Mouse (Mus musculus) intestine, embryonic 15.5 days (tissue): Measurements from ENCODE around the gene C1ra. TPM values are rescaled to one million over a fixed set of nuclear protein-coding genes. Genes with fewer than 3 reads are reported as not detected.
"Not testable (repeated sequence)": the region's sequence is repeated elsewhere in the genome, so short reads cannot be mapped to it uniquely, and the experiment has no call there.

Experiments
- ATAC-seq: fragments of 200-750 bp; cut with Nextera tagmentation; 2 replicates; pipeline ENCODE4 v1.8.0; 2017; ENCODE audit warnings: moderate TSS enrichment, moderate library complexity
- H3K27ac ChIP-seq: fragments of 300-500 bp; sonication (generic); 2 replicates; pipeline ENCODE4 v1.5.1; 2015; ENCODE audit warnings: mild to moderate bottlenecking, inconsistent platforms
- H3K27me3 ChIP-seq: fragments of 300-500 bp; sonication (generic); replicated peaks from 2 replicates; pipeline ENCODE4 v1.6.1; 2015; ENCODE audit warnings: inconsistent platforms
- H3K36me3 ChIP-seq: fragments of 300-500 bp; sonication (generic); 2 replicates; pipeline ENCODE4 v1.6.1; 2015; ENCODE audit warnings: inconsistent platforms
- H3K4me1 ChIP-seq: fragments of 300-500 bp; sonication (generic); replicated peaks from 2 replicates; pipeline ENCODE4 v1.6.1; 2015; ENCODE audit warnings: inconsistent platforms
- H3K4me2 ChIP-seq: fragments of 300-500 bp; sonication (generic); replicated peaks from 2 replicates; pipeline ENCODE4 v1.6.1; 2015; ENCODE audit warnings: mild to moderate bottlenecking, inconsistent platforms
- H3K4me3 ChIP-seq: fragments of 300-500 bp; sonication (generic); replicated peaks from 2 replicates; pipeline ENCODE4 v1.5.1; 2015; ENCODE audit warnings: inconsistent platforms
- H3K9ac ChIP-seq: fragments of 300-500 bp; sonication (generic); 2 replicates; pipeline ENCODE4 v1.6.1; 2015; ENCODE audit warnings: inconsistent platforms
- H3K9me3 ChIP-seq: fragments of 300-500 bp; sonication (generic); 2 replicates; pipeline ENCODE4 v1.6.1; 2016; ENCODE audit warnings: inconsistent platforms
- WGBS: fragments of 180-500 bp; shearing (Covaris S2); methylation state at CpG from one replicate; pipeline ENCODE4 v1.1.7; 2015; 5-methylcytosine and 5-hydroxymethylcytosine counted together
- polyA plus RNA-seq: library from polyadenylated mRNA; unstranded; fragments of >200 nt; fragmentation: Nextera tagmentation; extraction: Ambion mirVana; gene quantifications from 2 replicates; pipeline ENCODE4 v1.2.1, GENCODE M21; 2015

C1ra gene
- polyA plus RNA-seq, result 3.6 and 4.0 TPM in 2 replicates

- H3K4me3 ChIP-seq, result 0 out of 2 replicates have a peak within 1 kb of the TSS, but pooled peaks have one; percentile 19
- H3K4me1 ChIP-seq, result peaks cover 2% of the 10 kb centered on the region; the same call in 1 of the 2 replicates
- no peaks in the 10 kb centered on the region for H3K9me3 ChIP-seq
- H3K27ac ChIP-seq, result no peak within 1 kb of the TSS
- peak; percentile 24; the same call in 1 of the 2 replicates for ATAC-seq
- whole genome bisulfite sequencing, result 6% methylated on average over 6 of the region's 6 CpGs
- no peaks in the 10 kb centered on the region for H3K36me3 ChIP-seq
- H3K9ac ChIP-seq, result no peak within 1 kb of the TSS
- peak within 1 kb of the TSS; percentile 54 for H3K4me2 ChIP-seq
- H3K27me3 ChIP-seq, result no peaks in the 10 kb centered on the region
Observed at GRCm38 (mm10) chr6:124512355-124512836, at the start of gene C1ra. TSS of gene C1ra (plus strand) at chr6:124512405.

GRCm38 (mm10) chr6:124463881-124464291 lies 48.3 kb upstream of the C1ra start:
- WGBS, result 29% methylated on average over 8 of the region's 8 CpGs

GRCm38 (mm10) chr6:124464305-124465271 lies 47.6 kb upstream of the C1ra start, which contains the start of gene Clstn3:
TSS of gene Clstn3 (minus strand) at chr6:124464794.
- 7% methylated on average over 27 of the region's 27 CpGs for WGBS
- Histone ChIP-seq H3K36me3 (no peaks in the 10 kb centered on the region), H3K9me3 (no peaks in the 10 kb centered on the region), H3K27ac (no peak within 1 kb of the TSS), H3K4me1 (0 out of 2 replicates have a peak, but pooled peaks cover 6% of the 10 kb centered on the region), H3K27me3 (no peaks in the 10 kb centered on the region), H3K9ac (peak within 1 kb of the TSS; percentile 29), H3K4me2 (peak within 1 kb of the TSS; percentile 88), H3K4me3 (peak within 1 kb of the TSS; percentile 40)
- ATAC-seq, result peak; percentile 96

More at GRCm38 (mm10) chr6:124463881-124464291, 48.3 kb upstream of the C1ra start:
- no peaks in the 10 kb centered on the region for H3K9me3 ChIP-seq
- 0 out of 2 replicates have a peak, but pooled peaks cover 6% of the 10 kb centered on the region for H3K4me1 ChIP-seq
- peak overlapping the region; percentile 88 for H3K4me2 ChIP-seq
- H3K4me3 ChIP-seq, result 0 out of 2 replicates have a peak overlapping the region, but pooled peaks have one; percentile 40
- ATAC-seq, result peak; percentile 21
- no peaks in the 10 kb centered on the region for H3K27me3 ChIP-seq
- no peak overlapping the region for H3K9ac ChIP-seq
- H3K36me3 ChIP-seq, result no peaks in the 10 kb centered on the region
- no peak overlapping the region for H3K27ac ChIP-seq

DNA sequence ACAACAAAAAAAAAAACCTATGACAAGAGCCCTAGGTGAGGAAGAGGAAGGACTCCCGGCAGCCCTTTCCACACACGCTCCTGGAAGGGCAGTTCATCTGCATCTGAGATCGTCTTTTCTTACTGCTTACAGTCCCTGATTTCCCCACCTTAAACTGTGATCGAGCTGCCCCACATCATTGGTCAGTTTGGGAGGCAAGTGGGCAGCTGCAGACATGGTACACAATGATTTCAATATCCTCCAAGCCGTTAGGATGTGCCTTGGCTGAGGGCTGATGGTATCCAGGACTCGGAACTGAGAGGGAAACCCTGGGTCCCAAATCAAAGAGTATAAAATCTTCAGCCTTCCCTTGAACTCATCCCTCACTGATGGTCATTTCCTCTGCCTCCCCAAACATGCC lies 46.9 kb upstream of the C1ra start:
- H3K4me1 ChIP-seq, result 0 out of 2 replicates have a peak, but pooled peaks cover 6% of the 10 kb centered on the region
- H3K9me3 ChIP-seq, result no peaks in the 10 kb centered on the region
- 0 out of 2 replicates have a peak overlapping the region, but pooled peaks have one; percentile 29 for H3K9ac ChIP-seq
- no peaks in the 10 kb centered on the region for H3K36me3 ChIP-seq
- no peak overlapping the region for H3K27ac ChIP-seq
- 43% methylated on average over 6 of the region's 6 CpGs for WGBS
- ATAC-seq, result no peak
- no peaks in the 10 kb centered on the region for H3K27me3 ChIP-seq
- H3K4me3 ChIP-seq, result peak overlapping the region; percentile 40
- H3K4me2 ChIP-seq, result peak overlapping the region; percentile 88

- Histone ChIP-seq H3K27ac (no peak overlapping the region), H3K4me3 (no peak overlapping the region), H3K36me3 (no peaks in the 10 kb centered on the region), H3K27me3 (no peaks in the 10 kb centered on the region), H3K9ac (no peak overlapping the region), H3K4me1 (0 out of 2 replicates have a peak, but pooled peaks cover 6% of the 10 kb centered on the region), H3K4me2 (no peak overlapping the region), H3K9me3 (no peaks in the 10 kb centered on the region)
- WGBS, result 86% methylated on average over 6 of the region's 6 CpGs
- no peak for ATAC-seq
Observed at GRCm38 (mm10) chr6:124465729-124466128, 46.5 kb upstream of the C1ra start.

DNA sequence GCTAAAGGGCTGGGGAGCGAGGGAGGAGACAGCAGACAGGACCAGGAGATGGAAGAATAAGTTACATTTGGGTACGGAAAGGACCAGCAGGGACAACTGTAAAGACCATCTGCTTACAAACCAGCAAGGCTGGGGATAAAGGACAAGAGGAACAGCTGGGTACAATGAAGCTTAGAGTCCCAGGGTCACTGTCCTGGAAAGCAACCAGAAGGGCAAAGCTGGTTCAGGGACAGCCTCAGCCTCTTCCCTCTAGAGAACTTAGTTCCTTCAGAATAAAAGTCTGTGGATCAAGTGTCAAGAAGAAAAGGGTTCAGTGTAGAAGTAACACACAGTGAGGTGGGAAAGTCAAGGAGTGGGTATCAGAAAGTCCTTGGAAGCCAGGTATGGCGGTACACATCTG lies 41.1 kb upstream of the C1ra start:
- Histone ChIP-seq H3K4me2 (no peak overlapping the region), H3K9ac (no peak overlapping the region), H3K4me1 (no peaks in the 10 kb centered on the region), H3K36me3 (no peaks in the 10 kb centered on the region), H3K27ac (no peak overlapping the region), H3K4me3 (no peak overlapping the region), H3K27me3 (no peaks in the 10 kb centered on the region), H3K9me3 (no peaks in the 10 kb centered on the region)
- 87% methylated on average over 3 of the region's 3 CpGs for WGBS
- no peak for ATAC-seq

GRCm38 (mm10) chr6:124471783-124472638 lies 40.2 kb upstream of the C1ra start:
- not testable (repeated sequence) for H3K27me3 ChIP-seq, H3K36me3 ChIP-seq, H3K4me2 ChIP-seq, H3K9me3 ChIP-seq, H3K4me3 ChIP-seq, H3K4me1 ChIP-seq, H3K27ac ChIP-seq, H3K9ac ChIP-seq, ATAC-seq
- WGBS, result 70% methylated on average over 6 of the region's 6 CpGs

- H3K36me3 ChIP-seq, result no peaks in the 10 kb centered on the region
- no peak overlapping the region for H3K4me3 ChIP-seq
- H3K9ac ChIP-seq, result no peak overlapping the region
- ATAC-seq, result no peak
- WGBS, result 38% methylated on average over 6 of the region's 6 CpGs
- no peak overlapping the region for H3K4me2 ChIP-seq
- H3K27me3 ChIP-seq, result no peaks in the 10 kb centered on the region
- no peaks in the 10 kb centered on the region for H3K9me3 ChIP-seq
- no peak overlapping the region for H3K27ac ChIP-seq
- H3K4me1 ChIP-seq, result peaks cover 4% of the 10 kb centered on the region; the same call in 1 of the 2 replicates
Observed at GRCm38 (mm10) chr6:124472801-124473200, 39.4 kb upstream of the C1ra start.

DNA sequence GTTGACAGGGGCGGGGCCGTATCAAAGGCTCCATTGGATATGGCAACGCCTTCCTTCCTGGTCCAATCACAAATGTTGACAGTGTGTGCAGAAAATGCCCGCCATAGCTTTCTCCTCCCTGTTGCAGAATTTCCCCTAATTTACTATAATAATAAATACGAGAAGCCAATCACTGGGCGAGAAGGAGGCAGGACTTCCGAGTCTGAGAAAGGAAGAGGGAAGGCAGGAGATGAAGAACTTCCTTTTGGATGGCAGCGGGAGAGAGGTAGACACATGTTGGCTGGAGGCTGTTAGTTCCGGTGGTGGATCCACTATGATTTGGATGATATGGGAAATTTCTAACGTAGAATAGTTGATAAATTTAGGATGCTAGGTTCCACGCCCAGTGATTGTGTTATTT lies 37.6 kb upstream of the C1ra start:
- no peak for ATAC-seq
- no peak overlapping the region for H3K4me2 ChIP-seq
- H3K27ac ChIP-seq, result no peak overlapping the region
- no peaks in the 10 kb centered on the region for H3K36me3 ChIP-seq
- H3K27me3 ChIP-seq, result no peaks in the 10 kb centered on the region
- peaks cover 12% of the 10 kb centered on the region for H3K4me1 ChIP-seq
- H3K4me3 ChIP-seq, result no peak overlapping the region
- WGBS, result 82% methylated on average over 11 of the region's 11 CpGs
- no peak overlapping the region for H3K9ac ChIP-seq
- H3K9me3 ChIP-seq, result no peaks in the 10 kb centered on the region

DNA sequence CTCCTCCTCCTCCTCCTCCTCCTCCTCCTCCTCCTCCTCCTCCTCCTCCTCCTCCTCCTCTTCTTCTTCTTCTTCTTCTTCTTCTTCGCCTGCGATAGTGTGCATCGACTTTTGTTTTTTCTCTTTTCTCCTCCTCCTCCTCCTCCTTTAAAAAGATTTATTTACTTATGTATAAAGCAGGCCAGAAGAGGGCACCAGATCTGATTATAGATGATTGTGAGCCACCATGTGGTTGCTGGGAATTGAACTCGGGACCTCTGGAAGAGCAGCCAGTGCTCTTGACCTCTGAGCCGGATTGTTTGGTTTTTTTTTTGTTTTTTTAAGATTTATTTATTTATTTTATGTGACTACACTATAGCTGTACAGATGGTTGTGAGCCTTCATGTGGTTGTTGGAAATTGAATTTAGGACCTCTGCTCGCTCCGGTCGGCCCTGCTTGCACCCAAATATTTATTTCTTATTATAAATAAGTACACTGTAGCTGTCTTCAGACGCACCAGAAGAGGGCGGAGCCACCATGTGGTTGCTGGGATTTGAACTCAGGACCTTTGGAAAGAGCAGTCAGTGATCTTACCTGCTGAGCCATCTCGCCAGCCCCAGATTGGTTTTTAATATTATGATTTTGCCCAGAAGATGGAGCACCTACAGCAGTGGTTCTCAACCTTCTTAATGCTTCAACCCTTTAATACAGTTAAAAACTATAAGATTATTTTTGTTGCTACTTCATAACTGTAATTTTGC lies 36.7 kb upstream of the C1ra start:
- not testable (repeated sequence) for H3K27ac ChIP-seq, H3K27me3 ChIP-seq, H3K4me3 ChIP-seq, H3K9me3 ChIP-seq, H3K4me2 ChIP-seq, ATAC-seq, H3K36me3 ChIP-seq, H3K9ac ChIP-seq
- peaks cover 12% of the 10 kb centered on the region for H3K4me1 ChIP-seq
- 86% methylated on average over 8 of the region's 11 CpGs for WGBS

- WGBS, result 85% methylated on average over 7 of the region's 7 CpGs
- no peak overlapping the region for H3K4me2 ChIP-seq
- ATAC-seq, result no peak
- H3K27me3 ChIP-seq, result no peaks in the 10 kb centered on the region
- no peak overlapping the region for H3K9ac ChIP-seq
- no peaks in the 10 kb centered on the region for H3K36me3 ChIP-seq
- H3K4me3 ChIP-seq, result no peak overlapping the region
- H3K4me1 ChIP-seq, result peaks cover 12% of the 10 kb centered on the region
- H3K27ac ChIP-seq, result no peak overlapping the region
- H3K9me3 ChIP-seq, result no peaks in the 10 kb centered on the region
Observed at GRCm38 (mm10) chr6:124476216-124476615, 36.0 kb upstream of the C1ra start.
